Mouse (Mus musculus): Measurements from ENCODE around the gene Tesk1. TPM values are rescaled to one million over a fixed set of nuclear protein-coding genes. Genes with fewer than 3 reads are reported as not detected.

Tesk1 gene
- total RNA-seq, 2 experiments from 2014 or later = 55.7 to 57.8 TPM

DNA sequence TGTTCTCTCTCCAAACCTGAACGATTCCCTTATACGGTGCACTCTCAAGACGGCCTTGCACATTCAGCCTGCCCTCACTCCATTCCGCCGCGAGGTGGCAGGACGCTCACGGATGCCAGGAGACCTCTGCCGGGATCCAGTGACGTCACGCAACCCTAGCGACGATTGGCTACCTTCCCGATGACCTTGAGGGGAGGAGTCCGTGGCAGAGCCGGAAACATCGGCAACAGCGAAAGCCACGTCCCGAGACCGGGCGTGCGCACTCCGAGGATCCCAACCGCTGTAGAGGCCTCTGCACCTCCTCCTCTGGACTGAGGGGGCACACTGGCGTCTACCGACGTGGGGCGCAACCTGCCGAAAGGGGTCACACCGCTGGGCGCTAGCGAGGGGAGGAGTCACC is 305 bp downstream of the Tesk1 start:
- peak overlapping the region; percentile 97 for H3K4me3 ChIP-seq
- intact Hi-C loops (cut with DNase I) = loop anchor here (1.0 to 5.0 kb wide), 2 partner anchors 36 to 135 kb away; partner anchors contain the start of genes Gba2 and Rgp1
- TF ChIP-seq CTCF (IDR thresholded peaks at IDR 0.05) = peak; percentile 78

DNA sequence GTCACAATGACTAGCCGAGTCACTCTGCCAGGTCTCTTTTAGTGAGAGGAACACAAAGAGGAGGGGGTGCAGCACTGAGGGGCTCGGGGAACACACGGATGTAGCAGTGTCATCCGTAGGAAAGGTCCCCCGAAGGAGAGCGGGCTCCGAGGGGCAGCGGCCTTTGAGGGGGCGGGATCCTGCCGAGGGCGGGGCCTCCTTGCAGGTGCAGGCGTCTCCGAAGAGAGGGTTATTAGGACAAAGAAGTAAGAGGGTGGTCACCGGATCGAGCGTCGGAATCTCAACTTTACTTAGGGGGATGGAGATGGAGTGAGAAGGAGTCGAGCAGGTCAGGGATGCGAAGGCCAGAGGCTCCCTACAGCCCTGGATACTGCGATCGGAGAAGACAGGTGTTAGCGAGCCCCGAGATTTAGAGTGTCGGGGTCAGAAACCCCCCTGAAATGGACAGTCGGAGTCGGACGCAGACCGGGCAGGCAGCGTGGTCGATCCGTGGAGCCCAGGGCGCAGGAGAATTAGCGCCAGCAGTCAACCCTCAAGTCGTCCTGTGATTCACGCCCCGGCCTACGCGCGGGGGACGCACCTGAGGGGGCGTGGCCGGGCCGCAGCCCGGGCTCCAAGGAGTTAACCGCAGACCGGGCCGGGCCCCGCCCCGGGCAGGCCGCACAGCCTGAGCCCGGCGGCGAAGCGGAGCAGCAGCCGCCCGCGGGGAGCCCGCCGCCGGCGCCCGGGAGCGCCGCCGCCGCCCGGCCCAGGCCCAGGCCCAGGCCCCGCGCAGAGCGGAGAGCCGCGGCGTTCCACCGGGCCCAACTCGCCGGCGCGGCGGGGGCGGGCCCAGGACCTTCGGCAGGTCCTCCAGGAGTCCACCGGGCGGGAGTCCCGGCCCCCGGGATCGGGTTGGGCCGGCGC is 970 bp downstream of the Tesk1 start:
- Histone ChIP-seq H3K27ac (peak overlapping the region; percentile 90), H3K4me3 (peak overlapping the region; percentile 97)
- no peak for TF ChIP-seq CTCF (IDR thresholded peaks at IDR 0.05)
- intact Hi-C loops (cut with DNase I) = loop anchor here (1.0 to 5.0 kb wide), 2 partner anchors 36 to 135 kb away; partner anchors contain the start of genes Gba2 and Rgp1
- peak; percentile 84 for DNase-seq

More for the DNA sequence above, 305 bp downstream of the Tesk1 start:
- DNase-seq = peak; percentile 99
- H3K27ac ChIP-seq = peak overlapping the region; percentile 90

DNA sequence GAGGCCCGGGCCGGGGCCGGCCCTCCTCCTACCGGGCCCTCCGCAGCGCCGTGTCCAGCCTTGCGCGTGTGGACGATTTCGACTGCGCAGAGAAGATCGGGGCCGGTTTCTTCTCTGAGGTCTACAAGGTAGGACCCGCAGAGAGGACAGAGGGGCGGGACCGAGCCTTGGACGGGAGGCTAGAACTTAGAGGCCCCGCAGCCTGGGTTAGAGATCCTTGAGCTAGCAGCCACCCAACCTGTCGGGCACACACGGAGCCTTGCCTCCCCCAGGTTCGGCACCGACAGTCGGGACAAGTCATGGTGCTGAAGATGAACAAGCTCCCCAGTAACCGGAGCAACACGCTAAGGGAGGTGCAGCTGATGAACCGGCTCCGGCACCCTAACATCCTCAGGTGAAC is 1.8 kb downstream of the Tesk1 start:
- no peak for TF ChIP-seq CTCF (IDR thresholded peaks at IDR 0.05)
- intact Hi-C loops (cut with DNase I) = loop anchor here (5.0 kb wide), 1 partner anchor 134 kb away; the partner anchor contains the start of genes Gba2 and Rgp1
- peak overlapping the region; percentile 97 for H3K4me3 ChIP-seq
- H3K27ac ChIP-seq = peak overlapping the region; percentile 90
- peak; percentile 40 for DNase-seq

DNA sequence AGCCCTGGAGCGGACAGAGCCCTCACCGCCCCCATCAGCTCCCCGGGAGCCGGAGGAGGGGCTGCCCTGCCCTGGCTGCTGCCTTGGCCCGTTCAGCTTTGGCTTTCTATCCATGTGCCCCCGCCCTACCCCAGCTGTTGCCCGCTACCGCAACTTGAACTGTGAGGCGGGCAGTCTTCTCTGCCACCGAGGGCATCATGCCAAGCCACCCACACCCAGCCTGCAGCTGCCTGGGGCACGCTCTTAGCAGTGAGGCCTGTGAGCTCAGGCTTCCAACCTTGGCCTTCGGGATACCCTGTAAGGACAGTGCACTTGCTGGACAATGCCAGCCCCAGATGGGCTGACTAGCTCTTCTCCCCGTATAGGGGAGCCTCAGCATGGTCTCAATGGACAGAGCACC is 5.5 kb downstream of the Tesk1 start:
- H3K27ac ChIP-seq = peak overlapping the region; percentile 41
- DNase-seq = peak; percentile 87
- no peak for TF ChIP-seq CTCF (IDR thresholded peaks at IDR 0.05)
- intact Hi-C loops (cut with DNase I) = no loop called here
- H3K4me3 ChIP-seq = no peak overlapping the region; the same call in 1 of the 2 replicates

DNA sequence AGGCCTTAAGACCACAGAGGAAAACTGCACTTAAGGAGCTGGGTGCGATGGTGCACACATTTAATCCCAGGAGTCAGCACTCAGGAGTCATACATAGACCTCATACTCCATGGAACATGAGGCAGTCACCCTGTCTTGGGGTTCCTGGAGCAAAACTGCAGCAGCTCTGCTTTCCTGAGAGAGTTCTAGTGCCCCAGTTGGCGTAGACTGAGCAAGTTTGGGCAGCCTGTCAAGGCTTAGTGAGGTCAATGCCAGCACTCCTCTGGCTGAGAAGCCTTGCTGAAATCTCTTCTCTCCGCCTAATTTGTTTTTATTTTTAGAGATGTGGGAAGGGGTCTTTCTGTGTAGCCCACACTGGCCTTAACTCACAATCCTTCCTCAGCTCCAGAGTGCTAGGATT is 6.8 kb downstream of the Tesk1 start:
- intact Hi-C loops (cut with DNase I) = no loop called here
- Histone ChIP-seq H3K4me3 (no peak overlapping the region), H3K27ac (no peak overlapping the region)
- peak; percentile 75 for DNase-seq
- no peak for TF ChIP-seq CTCF (IDR thresholded peaks at IDR 0.05)

DNA sequence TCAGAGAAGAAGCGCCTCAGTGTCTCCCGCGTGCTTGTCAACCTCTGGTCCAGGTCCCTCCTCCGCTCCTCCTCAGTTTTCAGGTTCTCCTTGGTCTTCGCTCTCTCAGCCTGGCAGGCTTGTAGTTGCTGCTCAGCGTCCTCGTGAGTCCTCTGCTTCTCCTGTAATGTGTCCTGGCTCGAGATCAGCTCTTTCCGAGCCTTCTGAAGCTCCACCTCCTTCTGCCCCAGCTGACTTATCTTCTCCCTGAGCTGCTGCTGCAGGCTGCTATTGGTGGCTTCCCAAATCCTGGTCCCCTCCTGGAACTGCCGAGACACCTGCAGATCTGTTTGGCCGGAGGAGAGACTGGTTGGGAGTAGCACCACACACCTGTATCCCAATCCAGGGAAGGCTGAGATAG is 10.6 kb downstream of the Tesk1 start:
- intact Hi-C loops (cut with DNase I) = no loop called here
- no peak for DNase-seq
- no peak overlapping the region for H3K27ac ChIP-seq
- H3K4me3 ChIP-seq = no peak overlapping the region
- no peak for TF ChIP-seq CTCF (IDR thresholded peaks at IDR 0.05)

DNA sequence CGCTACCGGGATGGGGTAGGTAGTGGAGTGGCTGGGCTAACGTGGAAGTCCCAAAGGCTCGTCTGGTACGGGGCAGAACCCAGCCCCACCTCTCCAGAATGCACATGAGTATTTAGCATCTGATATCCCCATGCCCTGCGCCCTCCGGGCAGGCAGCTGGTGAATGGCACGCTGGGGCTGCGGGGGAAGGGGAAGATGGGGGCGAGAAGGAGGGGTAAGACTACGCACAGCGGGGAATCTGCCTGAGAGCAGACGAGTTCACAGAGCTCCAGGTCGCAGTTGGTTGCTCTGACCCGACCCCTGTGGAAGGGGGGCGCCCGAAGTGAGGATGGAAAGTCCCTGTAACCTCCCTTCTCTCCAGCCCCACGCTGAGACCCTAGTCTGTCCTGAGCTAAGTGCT is 11.7 kb downstream of the Tesk1 start:
- no peak for DNase-seq
- intact Hi-C loops (cut with DNase I) = no loop called here
- H3K27ac ChIP-seq = no peak overlapping the region
- TF ChIP-seq CTCF (IDR thresholded peaks at IDR 0.05) = no peak
- H3K4me3 ChIP-seq = peak overlapping the region; percentile 57

DNA sequence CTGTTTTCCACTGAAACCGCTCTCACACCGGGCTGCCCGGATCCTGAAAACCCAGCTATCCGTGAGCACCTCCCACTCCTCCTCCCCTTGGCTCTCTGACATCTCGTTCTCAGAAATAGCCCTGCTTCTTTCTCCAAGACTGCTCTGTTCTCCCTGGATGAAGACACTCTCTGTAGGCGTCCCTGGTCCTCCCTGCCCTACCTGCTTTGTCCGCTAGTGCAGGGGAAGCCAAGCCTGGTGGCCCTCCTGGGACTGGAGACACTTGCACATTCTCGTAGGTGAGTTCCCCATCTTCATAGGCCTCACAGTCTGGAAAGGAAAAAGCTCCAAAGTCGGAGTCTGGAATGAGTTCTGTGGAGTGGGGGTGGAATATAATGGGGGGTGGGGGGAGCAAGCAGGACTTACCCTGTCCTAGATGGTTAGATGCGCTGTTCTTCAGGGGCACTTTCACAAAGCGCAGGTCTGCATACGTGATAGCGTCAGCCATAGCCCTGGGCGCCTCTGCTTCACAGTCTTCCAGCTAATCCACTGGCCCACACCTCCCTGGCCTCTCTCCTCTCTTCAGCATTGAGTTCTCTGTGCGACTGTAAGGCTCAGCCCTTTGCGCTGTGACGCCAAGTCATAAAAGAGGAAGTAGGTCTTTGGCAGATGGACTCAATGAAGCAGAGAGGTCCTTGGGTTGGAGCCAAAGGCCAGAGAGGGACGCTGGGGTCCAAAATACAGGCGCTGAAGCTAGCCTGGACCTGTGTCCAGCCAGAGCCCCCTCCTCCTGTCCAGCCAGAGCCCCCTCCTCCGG is 12.5 kb downstream of the Tesk1 start, which contains the start of gene Cd72:
TSS of gene Cd72 (minus strand) at position 588 of the 796 bp plus-strand sequence.
- no peak for TF ChIP-seq CTCF (IDR thresholded peaks at IDR 0.05)
- H3K4me3 ChIP-seq = peak within 1 kb of the TSS; percentile 57

DNA sequence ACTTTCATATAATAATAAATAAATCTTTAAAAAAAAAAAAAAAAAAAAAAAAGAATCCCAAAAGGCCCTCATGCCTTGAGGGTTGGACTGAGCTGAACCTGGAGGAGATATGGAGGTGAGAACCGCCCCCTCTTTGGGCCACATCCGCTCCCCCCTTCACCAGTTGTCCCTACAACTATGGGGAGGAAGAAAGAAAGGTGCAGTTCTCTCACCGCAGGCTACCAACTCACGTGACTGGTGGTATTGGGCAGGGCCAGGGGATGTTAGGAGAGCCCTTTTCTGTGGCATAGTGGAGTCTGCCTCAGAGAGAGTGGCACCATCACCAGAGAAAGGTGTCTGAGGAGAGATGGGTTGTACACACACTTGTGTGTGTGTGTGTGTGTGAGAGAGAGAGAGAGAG is 14.7 kb downstream of the Tesk1 start:
- no peak for TF ChIP-seq CTCF (IDR thresholded peaks at IDR 0.05)
- intact Hi-C loops (cut with DNase I) = no loop called here
- H3K4me3 ChIP-seq = no peak overlapping the region
- DNase-seq = no peak
- H3K27ac ChIP-seq = no peak overlapping the region

More for the DNA sequence above, 12.5 kb downstream of the Tesk1 start, which contains the start of gene Cd72:
- no peak within 1 kb of the TSS for H3K27ac ChIP-seq
- DNase-seq = no peak
- intact Hi-C loops (cut with DNase I) = no loop called here

DNA sequence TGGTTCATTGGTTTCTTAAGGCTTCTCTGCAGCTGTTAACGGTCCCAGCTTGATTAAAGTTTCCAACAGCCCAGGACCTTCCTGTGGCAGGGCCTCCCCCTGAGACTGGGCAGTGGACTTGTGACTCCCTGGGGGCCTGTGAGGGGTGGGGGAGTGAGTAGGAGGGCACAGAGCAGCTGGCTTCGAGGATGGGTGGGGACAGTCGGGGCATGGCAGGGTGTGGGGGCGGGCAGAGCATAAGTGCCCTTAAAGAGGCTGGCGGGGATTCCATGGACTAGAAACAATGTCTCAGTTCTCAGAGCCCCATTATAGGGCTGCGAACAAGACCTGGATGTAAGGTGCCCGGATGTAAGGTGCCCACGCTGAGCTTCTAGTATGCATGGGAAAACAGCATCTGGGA is 15.4 kb downstream of the Tesk1 start:
- TF ChIP-seq CTCF (IDR thresholded peaks at IDR 0.05) = no peak
- Histone ChIP-seq H3K4me3 (no peak overlapping the region), H3K27ac (no peak overlapping the region)
- intact Hi-C loops (cut with DNase I) = no loop called here
- no peak for DNase-seq

DNA sequence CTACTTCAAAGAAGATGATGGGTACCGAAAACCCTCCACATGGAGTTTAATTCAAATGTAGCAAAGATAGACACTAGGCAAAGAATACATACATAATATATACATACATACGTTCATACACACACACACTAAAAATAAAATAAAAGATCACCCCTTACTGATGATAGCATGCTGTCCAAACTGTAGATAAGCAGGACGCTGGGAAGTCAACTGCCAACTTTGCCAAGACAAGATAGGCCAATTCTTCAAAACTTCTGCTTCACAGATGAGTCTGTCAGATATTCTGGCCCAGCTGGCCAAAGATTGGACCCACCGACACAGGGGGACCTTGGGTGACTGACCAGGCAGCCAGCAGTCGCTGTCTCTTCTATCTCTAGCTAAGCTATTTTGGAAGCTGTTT is 21.4 kb downstream of the Tesk1 start:
- intact Hi-C loops (cut with DNase I) = no loop called here
- H3K4me3 ChIP-seq = no peak overlapping the region
- H3K27ac ChIP-seq = no peak overlapping the region
- no peak for TF ChIP-seq CTCF (IDR thresholded peaks at IDR 0.05)
- DNase-seq = no peak

DNA sequence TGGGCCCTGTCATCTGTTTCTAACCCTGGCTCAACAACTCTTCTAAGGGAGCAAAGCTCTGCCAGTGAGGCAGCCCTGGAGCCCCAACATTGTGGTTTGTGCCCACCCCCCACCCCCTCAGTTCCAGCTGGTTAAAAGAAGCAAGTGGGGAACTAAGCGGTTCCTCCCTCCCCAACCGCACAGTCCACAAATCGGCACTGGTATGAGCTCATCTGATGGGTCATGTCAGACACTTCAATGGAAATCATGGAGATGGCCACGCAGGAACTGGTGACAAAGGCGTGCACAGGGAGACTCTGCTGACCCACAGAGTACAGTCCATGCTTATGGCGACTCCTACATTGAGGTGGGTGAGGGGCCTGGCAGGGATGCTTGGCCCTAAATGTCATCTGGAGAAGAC is 24.2 kb downstream of the Tesk1 start:
- DNase-seq = no peak
- no peak for TF ChIP-seq CTCF (IDR thresholded peaks at IDR 0.05)
- intact Hi-C loops (cut with DNase I) = no loop called here
- H3K27ac ChIP-seq = no peak overlapping the region
- H3K4me3 ChIP-seq = no peak overlapping the region

DNA sequence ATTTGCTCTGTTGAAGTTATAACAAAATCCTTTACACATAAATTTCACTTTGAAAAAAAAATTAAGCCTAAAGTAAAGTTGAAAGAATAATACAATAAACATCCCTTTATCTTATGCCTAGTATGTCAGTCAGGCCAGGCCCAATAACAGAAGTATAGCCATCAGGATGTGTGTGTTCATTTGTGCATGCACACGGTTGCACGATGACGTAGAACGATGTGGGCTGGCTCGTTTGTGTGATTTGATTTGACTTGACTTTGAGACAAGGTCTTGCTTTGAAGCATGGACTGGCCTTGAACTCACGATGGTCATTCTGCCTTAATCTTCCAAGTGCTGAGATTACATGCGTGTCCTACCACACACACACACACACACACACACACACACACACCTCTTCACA is 25.1 kb downstream of the Tesk1 start:
- intact Hi-C loops (cut with DNase I) = no loop called here
- Histone ChIP-seq H3K4me3 (no peak overlapping the region), H3K27ac (no peak overlapping the region)
- TF ChIP-seq CTCF (IDR thresholded peaks at IDR 0.05) = no peak
- no peak for DNase-seq

Data from gastrocnemius, adult 2 months (tissue).